Mouse (Mus musculus) MN1 (cell line): ENCODE data around the gene Ceacam9.

Experiments used
- DNase-seq: peaks from one replicate; pipeline ENCODE4 v3.0.0-alpha.2; 2016; ENCODE audit warnings: low spot score

Ceacam9 gene

DNA sequence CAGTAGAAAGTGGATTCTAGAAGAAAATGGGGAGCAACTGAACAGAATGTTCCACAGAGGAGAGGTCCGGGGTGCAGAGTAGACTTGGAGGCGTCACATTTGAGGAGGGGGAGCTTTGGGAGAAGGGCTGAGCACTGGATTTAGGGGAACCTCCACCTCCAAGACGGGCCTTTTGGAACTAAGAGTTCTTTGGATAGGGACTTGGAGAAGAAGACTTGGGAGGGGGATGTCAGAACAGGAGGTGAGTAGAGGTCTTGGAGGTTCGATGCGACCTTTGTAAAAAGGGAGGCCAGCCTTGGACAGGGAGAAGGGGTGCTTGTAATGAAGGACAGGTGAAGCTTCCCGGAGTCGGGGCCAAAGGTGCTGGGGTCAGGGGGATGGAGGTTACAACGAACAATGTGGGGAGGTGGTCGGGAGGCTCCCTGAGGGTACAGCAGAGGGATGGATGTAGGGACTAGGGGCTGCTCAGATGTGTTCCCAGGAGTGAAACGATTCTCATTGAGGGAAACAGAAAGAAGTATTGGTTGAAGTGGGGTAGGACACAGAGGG, 17.4 kb downstream of the Ceacam9 start:
- no peak for DNase-seq

GRCm38 (mm10) chr7:16745373-16745772, 23.6 kb downstream of the Ceacam9 start:
- DNase-seq, result no peak

DNA sequence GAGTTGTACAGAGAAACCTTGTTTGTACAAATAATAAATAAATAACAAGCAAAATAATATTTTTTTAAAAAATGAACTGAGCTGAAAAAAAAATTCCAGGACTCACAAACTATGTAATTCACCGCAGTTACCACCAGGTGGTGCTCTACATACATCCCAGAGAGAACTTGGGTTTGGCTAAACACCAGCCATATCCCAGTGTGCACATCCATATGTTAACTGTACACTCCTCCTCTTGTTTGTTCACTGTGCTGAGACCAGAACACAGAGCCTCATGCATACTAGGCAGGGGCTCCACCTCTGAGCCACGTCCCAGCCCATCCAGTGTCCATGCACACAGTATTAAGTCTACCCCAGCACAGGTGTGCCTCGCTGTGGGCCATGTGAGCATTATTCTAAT, 24.4 kb downstream of the Ceacam9 start:
- DNase-seq, result peak; percentile 77

- no peak for DNase-seq
Observed at GRCm38 (mm10) chr7:16747656-16748055, 25.9 kb downstream of the Ceacam9 start.

GRCm38 (mm10) chr7:16752016-16752415, 30.3 kb downstream of the Ceacam9 start:
- DNase-seq, result no peak

GRCm38 (mm10) chr7:16755362-16756017, 33.8 kb downstream of the Ceacam9 start:
- DNase-seq, result no peak

- DNase-seq, result peak; percentile 55
Observed at GRCm38 (mm10) chr7:16758872-16759574, 37.3 kb downstream of the Ceacam9 start.

- DNase-seq, result peak; percentile 17
Observed at GRCm38 (mm10) chr7:16760292-16760691, 38.6 kb downstream of the Ceacam9 start.

DNA sequence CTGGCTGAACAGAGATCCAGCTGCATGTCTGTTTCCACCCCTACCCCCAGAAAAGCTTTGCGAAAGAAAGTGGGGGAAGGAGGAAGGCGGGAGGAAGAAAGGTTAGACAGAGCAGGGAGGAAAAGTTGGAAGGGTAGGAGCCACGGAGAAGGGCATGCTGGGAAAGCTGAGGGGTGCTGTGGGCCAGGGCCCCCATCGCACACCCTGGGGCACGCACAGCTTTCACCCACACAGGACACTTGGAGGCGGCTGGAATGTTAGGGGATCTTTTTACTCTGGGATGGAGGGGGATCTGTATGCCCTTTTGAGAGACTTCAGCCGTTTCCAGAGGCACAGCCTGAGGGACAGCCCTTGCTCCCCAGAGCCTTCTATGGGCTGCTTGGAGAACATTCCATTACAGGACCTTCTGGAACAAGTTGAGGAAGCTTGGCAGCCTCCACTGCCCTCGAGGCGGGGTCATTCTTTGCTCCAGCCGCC, 39.3 kb downstream of the Ceacam9 start:
- DNase-seq, result no peak

DNA sequence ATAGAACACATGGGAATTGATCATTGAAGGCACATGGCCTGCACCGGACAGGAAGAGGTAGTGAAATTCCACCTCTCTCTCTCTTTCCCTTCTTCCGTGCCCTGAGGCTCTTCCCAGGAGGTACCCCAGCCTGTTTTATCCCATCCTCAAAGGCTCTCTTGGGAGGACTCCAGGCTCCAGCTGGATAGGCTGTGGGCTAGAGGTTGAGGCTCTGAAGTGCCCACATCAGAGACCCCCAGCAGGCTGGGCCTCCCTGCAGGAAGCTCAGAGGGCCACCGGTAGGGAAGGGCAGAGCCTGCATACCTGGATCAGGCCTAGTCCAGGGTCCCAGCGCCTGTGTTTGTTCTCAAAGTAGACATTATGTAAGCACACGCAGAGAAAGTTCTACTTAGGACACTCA, 39.9 kb downstream of the Ceacam9 start:
- DNase-seq, result no peak

DNA sequence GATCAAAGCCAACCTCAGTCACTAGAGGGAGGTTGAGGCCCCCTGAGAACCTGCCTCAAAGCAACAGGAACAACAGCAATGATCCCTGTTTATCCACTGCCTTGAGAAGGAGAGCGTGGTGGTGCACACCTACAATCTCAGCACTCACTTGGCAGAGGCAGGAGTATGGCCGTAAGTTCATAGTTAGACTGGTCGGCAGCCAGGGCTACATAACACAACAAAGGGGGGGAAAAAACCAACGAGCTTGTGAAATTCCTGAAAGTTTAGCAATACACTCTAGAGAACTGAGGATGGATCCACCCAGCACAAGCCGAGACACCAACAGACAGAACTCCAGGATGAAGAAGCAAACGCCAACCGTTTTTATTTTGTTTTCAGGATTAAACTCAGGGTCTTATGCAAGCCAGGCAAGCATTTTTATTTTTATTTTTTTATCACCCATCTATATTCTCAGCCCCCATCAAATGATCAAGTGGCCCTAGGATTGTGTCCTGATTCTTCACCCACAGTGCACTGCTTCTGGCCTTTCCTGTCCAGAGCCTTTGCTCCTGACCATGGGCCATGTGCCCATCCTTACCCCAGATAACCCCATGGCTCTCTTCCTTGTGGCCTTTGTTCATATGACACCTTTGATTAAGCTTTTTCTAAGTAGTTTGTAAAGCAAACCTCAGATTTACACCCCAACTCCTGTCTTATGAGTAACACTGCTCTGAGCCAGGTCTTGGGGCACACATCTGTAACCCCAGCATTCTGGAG, 41.9 kb downstream of the Ceacam9 start:
- no peak for DNase-seq

DNA sequence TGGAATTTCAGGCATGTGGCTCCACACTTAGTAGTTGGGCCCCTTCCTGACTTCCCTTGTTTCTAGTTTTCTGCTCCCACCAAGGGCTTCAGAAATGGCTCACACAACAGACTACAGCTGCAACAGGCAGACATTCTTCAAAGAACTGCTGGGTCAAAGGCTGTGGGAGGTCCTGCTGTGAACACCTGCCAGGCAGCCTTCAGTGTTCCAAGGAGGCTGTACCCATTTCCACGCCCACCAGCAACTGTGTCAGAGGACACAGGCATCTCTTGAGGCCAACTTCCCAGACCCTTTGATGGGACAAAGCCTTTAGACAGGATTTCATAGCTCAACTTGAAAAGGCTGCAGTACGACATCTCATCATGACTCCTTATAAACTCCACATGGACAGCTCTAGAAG, 44.7 kb downstream of the Ceacam9 start:
- no peak for DNase-seq
